Mouse (Mus musculus) spleen, postnatal 0 days (tissue): ENCODE results near the gene Tspan5. TPM values are rescaled to one million over a fixed set of nuclear protein-coding genes. Genes with fewer than 3 reads are reported as not detected.

ENCODE experiments used
- polyA plus RNA-seq: library from polyadenylated mRNA; unstranded; fragments of >200 nt; fragmentation: Nextera tagmentation; extraction: Ambion mirVana; gene quantifications from 2 replicates; pipeline ENCODE4 v1.2.1, GENCODE M21; 2015

The Tspan5 gene
- polyA plus RNA-seq = 6.5 and 6.9 TPM in 2 replicates

DNA sequence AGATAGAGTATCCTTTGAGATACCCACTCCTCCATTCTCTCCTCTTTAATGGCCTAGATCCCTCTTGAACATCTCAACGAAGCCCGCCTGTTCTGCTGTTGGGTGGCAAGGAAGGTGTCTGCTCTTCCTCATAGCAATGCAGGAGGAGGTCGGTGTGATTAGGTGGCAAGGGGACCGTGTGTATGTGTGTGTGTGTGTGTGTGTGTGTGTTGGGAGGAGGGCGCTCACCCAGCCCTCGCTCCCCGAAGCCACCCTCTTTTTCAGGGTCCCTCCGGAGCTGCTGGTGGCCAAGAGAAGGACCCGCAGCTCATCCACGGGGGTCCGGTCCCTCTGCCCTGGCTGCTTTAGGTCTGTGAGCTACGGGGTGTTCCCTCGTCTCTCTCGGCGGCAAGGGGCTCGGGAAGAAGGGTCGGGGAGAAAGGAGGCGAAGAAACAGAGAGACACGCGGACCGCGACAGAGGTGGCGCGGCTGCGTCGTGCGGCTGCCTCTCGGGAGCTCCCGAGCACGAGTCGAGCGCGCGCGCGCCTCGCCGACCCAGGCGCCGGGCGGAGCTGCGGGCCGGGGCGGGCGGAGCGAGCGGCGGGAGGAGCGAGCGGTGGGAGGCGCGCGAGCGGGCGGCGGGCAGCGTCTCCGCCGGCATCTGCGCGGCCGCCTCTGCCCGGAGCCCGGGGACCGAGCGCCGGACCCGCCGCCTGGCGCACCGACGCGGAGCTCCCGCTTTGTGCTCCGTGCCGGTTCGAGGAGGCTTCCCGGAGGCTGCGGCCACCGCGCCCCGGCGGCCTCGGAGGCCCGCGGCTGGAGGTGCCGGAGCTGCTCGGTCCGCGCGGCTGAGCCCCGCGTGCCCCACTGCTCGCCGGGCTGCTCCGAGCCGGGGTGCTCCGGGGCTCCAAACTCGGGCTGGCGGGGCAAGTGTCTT is at the start of gene Tspan5:
Tspan5 (plus strand) TSS at position 547 of the 917 bp plus-strand sequence.

Other genes starting within 250 kb of the Tspan5 start
- gene Eif4e, start 216.0 kb upstream of the Tspan5 start, polyA plus RNA-seq = 150 and 160 TPM in 2 replicates